Mouse (Mus musculus) heart, postnatal 0 days (tissue): Measurements from ENCODE around the gene Tgfbr3.

Experiments used
- CTCF ChIP-seq: IDR thresholded peaks from 2 replicates; pipeline ENCODE4 v1.5.1; 2016; ENCODE audit warnings: antibody characterized with exemption, control low read depth, low read depth
- EP300 ChIP-seq: IDR thresholded peaks from 2 replicates; pipeline ENCODE4 v1.6.1; 2016; ENCODE audit warnings: antibody characterized with exemption, low read depth

- TF ChIP-seq CTCF = peak; percentile 88
- TF ChIP-seq EP300 = no peak
Measured at GRCm38 (mm10) chr5:107320703-107321102, 31.3 kb upstream of the Tgfbr3 start.
